Mouse (Mus musculus): ENCODE measurements around the gene Psma7.

Psma7 gene

DNA sequence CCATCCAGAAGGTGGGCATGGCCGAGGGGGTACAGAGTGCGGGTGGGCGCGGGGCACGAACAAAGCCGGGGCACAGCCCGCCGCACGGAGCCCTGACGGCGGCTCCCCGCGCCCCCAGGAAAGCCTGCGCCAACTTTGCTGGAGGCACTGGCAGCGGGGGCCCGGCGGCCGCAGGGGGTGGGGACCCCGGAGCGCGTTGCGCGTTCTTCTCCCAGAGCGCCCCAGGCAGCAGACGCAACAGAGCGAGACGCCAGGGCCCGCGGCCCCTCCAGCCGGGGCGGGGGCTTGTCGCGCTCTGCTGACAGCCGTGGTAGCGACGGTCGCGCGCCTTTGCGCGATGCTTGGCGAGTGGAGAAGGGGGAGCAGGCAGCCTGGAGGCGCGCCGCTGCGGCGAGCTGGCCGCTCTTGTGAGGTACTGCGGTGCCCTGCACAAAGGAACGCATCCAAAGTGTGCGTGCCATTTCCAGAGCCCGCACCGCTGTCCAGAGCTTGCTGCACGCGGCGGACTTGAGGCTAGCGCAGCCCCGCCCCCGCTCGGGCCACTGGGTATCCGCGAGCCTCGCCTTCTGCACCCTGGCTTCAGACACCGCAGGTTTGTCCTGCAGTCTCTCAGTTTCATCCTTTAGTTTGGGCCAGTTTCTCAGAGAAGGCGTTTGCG is 754 bp upstream of the Psma7 start:
- no peak for DNase-seq

DNA sequence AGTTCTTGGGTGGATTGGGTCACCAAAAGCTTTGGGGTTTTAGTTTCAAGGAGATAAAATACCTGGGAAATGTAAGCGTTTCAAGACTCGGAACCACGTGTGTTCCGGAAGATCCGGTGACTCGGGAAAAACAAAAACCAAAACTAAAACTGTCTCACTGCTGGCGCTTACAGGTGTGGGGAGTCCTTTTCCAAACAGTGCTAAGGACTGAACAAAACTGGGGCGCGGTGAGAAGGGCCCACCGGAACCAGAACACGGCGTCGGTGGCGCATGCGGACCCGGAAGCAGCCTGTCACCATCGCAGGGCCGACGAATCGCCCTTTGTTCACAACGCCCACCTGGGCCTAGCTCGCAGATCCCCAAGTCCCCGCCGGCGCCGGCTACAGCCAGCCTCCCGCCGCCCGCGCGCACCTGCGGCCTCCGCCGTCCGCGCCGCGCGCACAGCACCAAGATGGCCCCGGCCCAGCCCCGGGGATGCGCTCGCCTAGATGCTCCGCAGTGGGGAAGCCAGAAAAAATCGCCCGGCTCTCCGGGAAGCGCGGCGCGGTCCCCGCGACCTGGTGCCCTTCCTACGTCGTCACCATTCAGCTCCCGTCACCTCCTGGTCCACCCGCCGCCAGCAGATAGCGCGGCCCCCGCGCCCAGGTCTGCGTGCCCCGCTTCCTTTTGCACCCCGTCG is 517 bp downstream of the Psma7 start:
- peak; percentile 54 for DNase-seq

DNA sequence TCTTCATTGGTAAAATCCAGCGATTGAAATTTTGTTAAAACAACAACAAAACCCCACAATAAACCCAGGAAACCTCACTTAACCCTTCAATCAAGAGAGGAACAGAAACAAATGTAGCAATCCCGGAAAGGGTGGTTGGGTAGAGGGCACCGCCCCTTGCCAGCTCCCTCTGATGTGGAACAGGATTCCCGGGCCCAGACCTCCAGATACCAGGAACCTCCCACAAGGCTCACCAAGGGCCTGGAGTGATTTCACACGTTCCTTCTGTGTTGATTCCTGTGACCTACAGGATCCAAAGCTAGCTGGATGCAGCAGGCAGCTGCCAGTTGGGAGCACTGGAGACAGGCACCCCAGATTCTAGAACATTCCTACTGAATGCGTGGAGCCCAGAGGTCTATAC is 1.8 kb downstream of the Psma7 start:
- DNase-seq, result no peak

DNA sequence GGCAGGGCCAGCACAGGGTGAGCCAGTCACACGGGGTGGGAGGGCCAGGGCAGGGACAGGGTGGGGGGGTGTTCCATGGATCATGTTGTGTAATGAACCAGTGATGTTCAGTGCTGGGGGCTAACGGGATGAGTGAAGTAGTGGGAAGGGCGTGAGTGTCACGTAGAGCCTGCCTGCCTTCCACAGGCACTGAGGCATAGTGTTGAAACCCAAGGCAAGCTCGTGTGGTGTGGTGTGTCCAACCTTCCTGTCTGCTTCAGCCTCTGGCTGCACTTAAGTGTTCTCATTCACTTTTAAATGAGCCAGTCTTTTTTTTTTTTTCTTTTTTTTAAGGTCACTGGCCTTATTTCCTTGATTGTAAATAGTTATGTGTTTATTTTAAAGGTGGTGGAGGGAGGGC is 7.5 kb downstream of the Psma7 start:
- DNase-seq, result no peak

DNA sequence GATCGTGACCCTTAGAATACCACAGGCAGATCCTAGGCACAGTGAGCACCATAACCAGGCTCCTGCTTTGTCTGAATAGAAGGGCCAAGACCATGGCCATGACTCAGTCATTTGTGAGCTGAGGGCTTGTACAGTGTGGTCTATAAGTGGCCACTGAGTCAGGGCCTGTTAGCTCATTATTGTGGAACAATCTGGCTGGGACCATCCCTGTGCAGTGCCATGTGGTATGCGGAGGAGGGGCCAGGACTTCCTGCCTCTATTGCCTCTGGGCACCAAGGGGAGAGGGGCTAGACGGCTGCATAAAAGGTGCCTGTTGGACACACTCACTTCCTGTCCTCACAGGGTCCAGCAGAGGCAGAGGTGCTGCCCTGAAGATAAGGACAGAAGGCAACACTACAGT is 8.3 kb downstream of the Psma7 start:
- no peak for DNase-seq

DNA sequence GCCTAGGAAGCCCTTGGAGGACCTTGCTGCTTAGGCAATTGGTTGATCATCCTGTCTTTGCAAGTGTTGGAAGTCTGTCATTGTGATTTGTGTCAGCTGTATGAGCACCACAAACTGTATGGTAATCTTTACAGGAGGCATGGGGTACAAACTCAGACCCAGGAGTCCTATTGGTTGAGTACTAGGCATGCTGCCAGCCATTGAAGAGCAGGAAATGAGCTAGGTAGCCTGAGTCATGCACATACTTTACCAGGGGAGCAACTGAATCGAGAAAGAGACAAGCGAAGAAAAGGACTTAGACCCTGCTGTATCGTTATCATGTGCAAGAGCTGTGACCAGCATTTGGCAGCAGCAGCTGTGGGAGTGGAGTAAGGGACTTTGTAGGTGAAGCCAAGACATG is 9.3 kb downstream of the Psma7 start:
- no peak for DNase-seq

DNA sequence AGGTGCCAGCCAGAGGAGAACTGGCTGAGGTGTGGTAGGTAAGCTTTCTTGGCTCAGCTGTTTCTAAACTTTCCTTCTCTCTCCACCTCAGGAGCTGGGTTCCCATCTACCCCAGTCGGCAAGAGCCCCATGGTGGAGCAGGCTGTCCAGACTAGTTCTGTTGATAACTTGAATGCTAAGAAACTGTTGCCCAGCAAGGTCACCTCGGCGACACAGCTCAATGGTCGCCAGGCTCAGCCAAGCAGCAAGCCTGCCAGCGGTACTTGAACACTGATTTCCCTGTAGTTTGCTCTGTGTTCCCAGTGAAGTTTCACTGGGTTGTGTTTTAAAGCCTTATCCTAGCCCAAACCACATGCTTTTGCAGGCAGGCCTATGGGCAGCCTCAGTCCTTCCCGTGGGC is 11.0 kb downstream of the Psma7 start:
- no peak for DNase-seq

DNA sequence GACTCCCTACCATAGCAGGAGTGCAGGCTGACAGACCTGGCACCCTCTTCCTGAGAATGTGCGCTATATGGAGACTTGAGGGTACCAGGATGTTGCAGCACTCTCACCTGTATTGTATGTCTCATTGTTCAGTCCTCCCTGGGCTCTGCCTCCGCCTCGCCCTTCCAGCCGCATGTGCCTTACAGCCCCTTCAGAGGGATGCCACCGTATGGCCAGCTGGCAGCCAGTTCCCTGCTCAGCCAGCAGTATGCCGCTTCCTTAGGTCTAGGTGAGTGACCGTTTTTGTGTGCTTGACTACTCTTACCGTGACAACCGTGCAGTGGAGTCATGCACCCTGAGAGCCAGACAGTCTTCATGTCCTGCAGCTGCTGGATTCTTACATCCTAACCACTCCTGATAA is 14.5 kb downstream of the Psma7 start:
- no peak for DNase-seq

DNA sequence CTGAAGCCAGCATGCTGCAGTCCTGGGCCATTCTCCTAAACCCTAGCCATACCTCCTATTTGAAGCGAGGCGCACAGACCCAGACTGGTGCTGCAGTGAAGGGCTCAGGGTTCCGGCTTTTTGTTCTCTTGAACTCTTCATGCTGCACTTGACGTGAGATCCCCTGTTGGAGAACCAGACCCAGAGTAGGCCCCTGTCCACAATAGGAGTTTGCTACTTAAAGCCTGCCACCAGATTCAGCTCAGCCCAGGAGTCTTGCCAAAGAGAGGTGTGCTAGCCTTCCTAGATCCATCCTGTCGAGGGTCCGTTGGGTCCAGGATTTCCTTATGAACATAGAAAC is 16.4 kb downstream of the Psma7 start:
- DNase-seq, result no peak

DNA sequence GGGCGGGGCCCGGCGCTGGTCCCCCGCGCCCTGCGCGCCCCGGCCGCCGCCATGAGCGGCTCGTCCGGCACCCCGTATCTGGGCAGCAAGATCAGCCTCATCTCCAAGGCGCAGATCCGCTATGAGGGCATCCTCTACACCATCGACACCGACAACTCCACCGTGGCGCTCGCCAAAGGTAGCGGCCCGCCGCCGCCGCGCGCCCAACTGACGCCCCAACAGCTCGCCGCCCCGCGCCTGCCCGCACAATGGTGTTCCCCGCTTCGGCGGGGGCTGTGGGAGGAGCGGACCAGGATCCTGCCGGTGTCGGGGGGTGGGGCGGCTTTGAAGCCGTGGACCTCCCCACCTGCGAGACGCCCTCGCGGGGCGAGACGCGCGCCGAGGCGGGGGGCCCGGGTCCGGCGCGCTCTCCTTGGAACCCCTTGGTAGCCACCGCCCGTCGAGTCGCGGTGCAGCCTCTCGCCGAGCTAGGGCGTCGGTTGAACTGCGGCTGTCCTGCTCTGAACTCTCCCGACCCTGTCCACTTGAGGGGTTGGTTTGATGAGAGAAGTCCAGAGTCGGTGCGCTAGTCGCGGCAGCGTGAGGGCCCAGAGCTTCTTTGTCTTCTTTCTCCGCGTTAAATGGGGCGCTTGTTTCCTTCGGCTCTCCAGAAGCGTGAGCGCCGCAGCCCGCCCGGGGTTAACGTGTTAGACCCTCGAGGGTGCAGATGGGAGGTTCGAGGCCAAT is 16.9 kb downstream of the Psma7 start:
- DNase-seq, result peak; percentile 68

DNA sequence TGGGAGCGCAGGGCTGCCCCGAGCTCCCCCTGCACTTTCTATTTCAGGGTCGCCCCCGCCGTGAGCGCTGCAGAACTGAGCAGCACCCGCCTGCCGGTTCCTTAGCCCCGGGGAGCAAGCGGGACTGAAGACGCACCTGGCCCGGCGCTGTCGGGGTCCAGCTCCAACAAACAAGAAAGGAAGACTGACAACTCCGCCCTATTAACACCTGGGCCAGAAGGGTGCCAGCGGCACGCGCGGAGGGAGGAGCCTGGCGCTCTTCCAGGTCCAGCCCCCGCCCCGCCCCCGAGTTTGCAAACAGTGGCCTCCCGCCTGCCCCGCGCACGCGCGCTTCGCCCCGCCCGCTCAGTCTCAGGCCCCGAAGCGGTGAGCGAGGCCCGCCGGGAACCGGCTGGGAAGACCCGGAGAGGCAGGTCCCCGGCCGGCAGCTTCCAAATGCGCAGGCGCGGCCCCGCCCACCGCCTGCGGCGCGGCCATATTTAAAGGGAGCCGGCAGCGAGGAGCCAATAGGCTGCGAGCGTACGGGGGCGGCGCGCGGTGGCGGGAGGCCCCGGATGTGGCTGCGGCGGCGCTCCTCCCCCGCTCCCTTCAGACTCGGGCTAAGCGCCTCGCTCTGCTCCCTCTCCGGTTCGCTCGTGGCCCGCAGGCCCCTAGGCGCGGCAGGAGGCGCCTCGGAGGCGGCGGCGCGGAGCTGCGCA is 17.7 kb downstream of the Psma7 start, which contains the start of gene Lsm14b:
Gene Lsm14b, plus strand, starts transcription at position 587 of the 698 bp plus-strand sequence.
- DNase-seq, result peak; percentile 100

DNA sequence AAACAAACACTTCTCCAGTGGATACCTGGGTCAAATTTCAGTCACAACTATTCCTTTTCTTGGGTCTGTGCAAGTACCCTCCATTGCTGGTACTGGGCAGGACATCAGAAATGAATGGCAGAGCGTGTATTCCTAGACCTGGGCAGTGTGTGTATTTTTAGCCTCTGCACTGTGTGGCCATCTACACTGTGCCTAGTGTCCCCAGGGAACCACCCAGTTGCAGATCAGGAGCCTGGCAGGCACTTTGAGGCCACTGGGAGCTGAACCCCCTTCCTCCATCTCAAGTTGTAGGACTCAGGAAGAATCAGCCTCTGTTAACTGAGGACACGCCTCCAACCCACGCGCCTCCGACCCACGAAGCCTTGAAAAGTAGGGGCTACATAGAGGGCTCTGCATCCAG is 19.5 kb downstream of the Psma7 start:
- DNase-seq, result no peak

DNA sequence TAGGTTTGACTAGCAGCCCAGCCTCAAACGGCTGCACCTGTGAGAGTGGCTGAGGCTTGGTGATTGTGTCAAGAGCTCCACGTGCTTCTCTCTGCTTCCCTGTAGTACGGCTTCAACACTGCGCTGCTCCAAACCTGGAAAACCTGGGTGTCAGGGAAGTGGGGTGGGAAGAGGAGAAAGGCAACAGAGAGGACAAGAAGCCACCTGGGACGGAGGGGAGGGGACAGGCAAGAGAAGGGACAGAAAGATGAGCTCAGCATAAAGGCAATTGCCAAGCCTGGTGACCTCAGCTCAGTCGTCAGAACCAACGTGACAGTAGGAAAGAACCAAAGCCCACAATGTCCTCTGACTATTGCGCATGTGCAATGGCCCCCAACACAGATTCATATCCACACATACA is 21.3 kb downstream of the Psma7 start:
- no peak for DNase-seq

DNA sequence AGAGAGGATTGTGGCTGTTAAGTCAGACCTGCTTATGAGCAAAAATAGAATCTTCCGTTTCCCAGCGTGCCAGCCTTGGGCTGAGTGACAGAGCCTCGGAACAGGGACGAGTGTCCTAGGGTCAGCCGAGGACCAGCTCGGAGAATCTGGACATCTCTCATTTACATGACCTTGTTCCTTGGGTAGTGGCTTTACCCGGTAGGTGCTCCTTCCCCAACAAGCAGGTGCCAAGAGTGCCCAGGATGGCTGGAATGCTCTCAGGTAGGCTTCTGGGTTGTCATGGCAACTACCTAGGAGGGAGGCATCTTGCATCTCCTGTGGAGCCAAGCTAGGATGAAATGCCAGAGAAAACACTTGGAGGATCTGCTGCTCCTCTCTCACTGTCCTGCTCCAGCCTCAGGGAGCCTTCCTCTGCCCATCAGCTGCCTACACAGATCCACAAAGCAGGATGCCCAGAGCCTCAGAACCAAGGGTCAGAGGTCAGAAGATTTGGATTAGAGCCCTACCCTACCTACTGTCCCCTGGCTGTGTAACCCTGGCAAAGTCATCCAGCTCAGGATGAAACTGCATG is 22.1 kb downstream of the Psma7 start:
- no peak for DNase-seq

DNA sequence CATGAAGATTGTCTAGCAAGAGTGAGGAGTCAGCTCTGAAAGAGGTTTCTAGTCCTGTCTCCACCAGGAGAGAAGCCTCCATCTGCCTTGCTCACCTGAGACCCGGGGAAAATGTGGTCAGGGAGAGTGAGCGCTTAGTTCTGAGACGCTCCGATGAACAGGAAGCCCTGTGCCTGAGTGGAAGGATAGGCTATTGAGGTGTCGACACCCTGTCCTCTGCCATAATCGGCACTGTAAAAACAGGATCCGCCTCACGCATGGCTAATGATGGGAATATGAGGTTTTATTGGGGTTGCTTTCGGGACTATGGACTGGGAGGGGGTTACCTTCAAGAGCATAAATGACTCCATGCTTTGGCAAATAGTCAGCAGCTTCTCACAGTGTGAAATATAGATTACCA is 23.7 kb downstream of the Psma7 start:
- no peak for DNase-seq

DNA sequence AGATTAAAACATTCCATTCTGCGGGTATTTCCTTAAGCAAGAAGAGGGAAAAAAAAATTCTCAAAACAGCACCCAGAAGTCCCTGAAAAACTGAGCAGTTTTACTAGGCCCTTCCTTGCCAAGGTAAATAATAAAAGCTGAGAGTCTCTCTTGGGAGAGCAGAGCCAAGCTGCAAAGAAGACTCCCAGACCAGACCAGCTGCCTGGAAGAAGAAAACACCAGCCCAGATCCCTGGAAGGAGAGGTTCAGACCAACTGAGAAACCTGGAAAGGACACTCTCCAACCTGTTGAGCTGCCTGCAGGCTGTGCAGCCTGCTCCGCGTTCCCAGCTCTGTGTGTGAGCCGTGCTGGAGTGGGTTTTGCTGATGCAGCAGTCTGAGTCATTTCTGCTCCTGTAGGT is 24.6 kb downstream of the Psma7 start:
- no peak for DNase-seq

DNA sequence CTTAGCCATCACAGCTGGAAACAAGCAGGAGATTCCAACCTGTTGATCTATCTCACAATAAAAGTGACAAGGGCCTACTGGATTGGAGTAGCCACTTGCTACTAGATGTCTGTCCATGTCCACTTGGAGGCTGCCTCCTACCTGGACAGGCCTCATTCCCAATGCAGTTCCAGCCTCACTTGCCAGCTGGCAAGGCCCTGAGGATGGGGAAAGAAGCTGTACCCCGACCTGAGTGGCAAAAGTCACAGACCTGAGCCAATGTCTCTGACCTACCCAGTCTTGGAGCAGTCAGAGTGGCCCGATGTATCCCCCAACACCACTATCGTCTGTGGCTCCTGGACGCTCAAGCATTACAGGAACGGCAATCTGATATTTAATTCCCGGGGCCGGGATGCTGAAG is 28.5 kb downstream of the Psma7 start:
- DNase-seq, result no peak

DNA sequence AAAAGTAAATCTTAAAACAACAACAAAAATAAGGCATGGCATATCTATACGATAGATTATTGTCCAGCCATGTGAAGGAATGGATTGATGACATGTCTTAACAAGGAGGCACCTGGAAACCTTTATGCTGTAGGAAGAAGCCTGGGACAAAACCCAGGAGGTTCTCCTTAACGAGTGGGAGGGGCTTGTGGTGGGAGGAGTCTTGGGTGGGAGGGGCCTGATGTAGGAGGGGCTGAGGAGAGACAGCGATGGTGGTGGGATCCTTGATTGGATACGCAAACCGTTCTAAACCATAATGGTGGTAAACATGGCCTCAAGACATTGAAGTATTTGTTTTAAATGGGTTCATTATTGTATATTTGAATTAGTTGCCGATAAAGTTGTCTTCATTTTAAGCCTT is 30.9 kb downstream of the Psma7 start:
- DNase-seq, result no peak

DNA sequence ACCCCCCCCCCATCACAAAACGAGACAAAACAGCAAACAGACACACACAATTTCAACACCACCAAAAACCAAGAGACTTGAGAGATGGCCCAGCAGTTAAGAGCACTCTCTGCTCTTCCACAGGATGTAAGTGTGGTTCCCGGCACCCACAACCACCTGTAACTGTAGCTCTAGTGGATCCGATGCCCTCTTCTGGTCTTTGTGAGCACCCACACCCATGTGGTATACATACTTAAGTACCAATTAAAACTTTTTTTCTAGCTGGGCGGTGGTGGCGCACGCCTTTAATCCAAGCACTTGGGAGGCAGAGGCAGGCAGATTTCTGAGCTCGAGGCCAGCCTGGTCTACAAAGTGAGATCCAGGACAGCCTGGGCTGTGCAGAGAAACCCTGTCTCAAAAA is 31.5 kb downstream of the Psma7 start:
- DNase-seq, result no peak

DNA sequence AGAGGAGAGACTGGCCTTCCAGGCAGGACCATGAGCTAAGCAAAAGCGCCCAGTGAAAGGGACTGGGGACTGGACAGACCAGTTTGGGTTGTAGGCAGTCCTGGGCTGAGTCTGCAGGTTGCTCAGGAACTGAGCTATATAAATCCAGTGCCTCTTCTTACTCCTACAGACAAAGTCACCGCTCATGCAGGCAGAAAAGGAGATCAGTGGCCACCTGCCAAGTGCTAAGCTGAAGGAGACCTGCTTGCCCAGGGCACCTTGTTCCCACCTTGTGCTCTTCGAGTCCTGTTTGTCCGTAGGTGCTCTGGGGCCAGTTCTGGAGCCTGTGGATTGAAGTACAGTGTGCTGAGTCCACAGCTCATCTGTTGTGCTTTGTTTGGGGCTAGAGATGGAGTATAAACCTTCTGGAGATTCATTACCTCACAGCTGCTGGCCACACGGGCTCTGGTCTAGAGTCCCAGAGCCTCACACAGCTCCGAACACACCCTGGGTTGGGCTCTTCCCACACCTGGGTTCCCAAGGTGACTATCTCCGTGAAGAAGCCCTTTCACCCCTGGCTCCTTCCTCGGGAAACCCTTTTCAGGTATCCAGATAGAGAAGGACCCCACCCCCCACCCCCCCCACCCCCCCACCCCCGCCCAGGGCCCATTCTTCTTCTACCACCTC is 35.7 kb downstream of the Psma7 start:
- no peak for DNase-seq

DNA sequence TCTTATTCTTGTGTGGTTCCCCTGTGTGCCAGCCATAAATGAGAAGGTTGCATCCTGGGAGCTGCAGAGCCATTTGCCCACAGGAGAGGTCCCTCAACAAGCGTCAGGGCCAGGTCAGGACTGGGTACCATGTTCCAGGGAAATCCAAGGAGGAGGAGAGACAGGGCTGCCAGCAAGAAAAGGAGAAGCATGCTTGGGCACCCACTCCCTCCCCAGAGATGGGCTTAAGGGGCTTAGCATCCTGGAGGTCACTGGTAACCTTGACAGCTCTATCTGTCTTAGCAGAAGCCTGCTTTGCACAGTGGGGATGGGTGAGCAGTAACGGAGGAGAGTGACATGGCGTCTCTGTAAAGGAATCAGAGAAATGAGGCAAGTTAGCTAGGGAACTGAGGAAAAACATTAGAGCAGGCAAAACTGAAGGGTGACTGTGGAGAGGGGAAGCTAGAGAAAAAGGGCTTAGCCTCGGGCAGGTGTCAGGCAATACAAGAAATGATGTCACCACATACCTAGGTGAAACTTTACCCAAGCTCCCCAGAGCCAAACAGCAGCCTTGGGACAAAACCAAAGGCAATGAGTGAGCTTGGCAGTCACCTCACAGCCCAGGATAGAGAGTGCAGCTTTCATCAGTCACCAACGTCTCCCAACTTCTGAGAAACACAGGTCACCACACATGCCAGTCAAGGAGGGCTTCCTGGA is 36.4 kb downstream of the Psma7 start:
- DNase-seq, result no peak

DNA sequence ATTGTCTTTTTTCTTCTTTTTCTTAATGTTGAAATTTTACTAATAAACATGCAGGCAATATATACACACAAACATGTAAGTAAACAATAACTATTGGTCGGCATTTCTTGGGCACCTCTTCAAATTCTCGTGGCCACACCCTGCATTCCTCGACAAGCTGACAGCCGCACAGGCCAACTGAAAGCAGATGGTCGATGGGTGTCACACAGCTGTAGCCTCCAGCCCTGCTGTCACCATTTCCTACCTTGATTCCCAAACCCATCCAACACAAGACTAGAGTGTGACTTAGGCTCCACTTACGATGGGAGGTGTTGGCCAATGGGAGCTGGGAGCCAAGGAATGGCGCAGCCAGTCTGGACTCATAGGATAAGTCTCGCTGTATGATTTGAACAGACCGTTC is 40.6 kb downstream of the Psma7 start:
- DNase-seq, result no peak
